ENCODE assay signal across 9 mouse cellular contexts in genomic region chr7:18841174-18841567, GRCm38 (mm10). TPM values are rescaled to one million over a fixed set of nuclear protein-coding genes. Genes with fewer than 3 reads are reported as not detected.
A peak's percentile ranks its signal among the peaks of the same experiment; 100 is the strongest.
DNase-seq lines count a peak whose midpoint lies in the region; ATAC-seq and TF ChIP-seq lines count a peak whose summit lies in the region.
"Had no signal": no experiment of that assay in that cellular context is flagged by ENCODE, and none has a peak within 500 bp of the region (broad histone marks: within the 10 kb centered on the region; RNA-seq: fewer than 3 reads in every experiment).

No protein-coding gene starts in this region.

- peak; percentile 4 to 10 for DNase-seq in cerebellum, postnatal 10 days
- DNase-seq in cerebellum, adult 18-20 months = no peak
- DNase-seq in lung, postnatal 0 days (ENCODE audit: low spot score) = no peak
- no peak for DNase-seq in lung, postnatal 36 days
- no peak for DNase-seq in urinary bladder, postnatal 36 days (ENCODE audit: low spot score in 2 of 2)
- DNase-seq in urinary bladder, postnatal 10 days (ENCODE audit: low spot score) = no peak

- no peaks in the 10 kb centered on the region for H3K36me3 ChIP-seq in lung, postnatal 0 days (ENCODE audit: insufficient read depth, low read length)
- no peaks in the 10 kb centered on the region for H3K36me3 ChIP-seq in liver, embryonic 12.5 days
- no peaks in the 10 kb centered on the region for H3K36me3 ChIP-seq in stomach, embryonic 15.5 days

- peak overlapping the region; percentile 69 for H3K27ac ChIP-seq in lung, postnatal 0 days (ENCODE audit: low read length)
- H3K27ac ChIP-seq in liver, embryonic 12.5 days = no peak overlapping the region
- peak overlapping the region; percentile 84 for H3K27ac ChIP-seq in stomach, embryonic 15.5 days

- peak overlapping the region; percentile 73 for H3K4me2 ChIP-seq in lung, postnatal 0 days (replicated peaks; ENCODE audit: low read depth, low read length)
- peak overlapping the region; percentile 50 for H3K4me2 ChIP-seq in liver, embryonic 12.5 days
- H3K4me2 ChIP-seq in stomach, embryonic 15.5 days = peak overlapping the region; percentile 56

- no peaks in the 10 kb centered on the region for H3K27me3 ChIP-seq in lung, postnatal 0 days (replicated peaks; ENCODE audit: insufficient read depth, low read length)
- H3K27me3 ChIP-seq in liver, embryonic 12.5 days (replicated peaks) = no peaks in the 10 kb centered on the region
- no peaks in the 10 kb centered on the region for H3K27me3 ChIP-seq in stomach, embryonic 15.5 days (replicated peaks)

- WGBS in lung, postnatal 0 days = 76% methylated on average over 1 of the region's 1 CpGs
- WGBS in liver, embryonic 12.5 days (ENCODE audit: insufficient replicate concordance) = 71% methylated on average over 1 of the region's 1 CpGs
- 71% methylated on average over 1 of the region's 1 CpGs for WGBS in stomach, embryonic 15.5 days

- H3K9me3 ChIP-seq in lung, postnatal 0 days (ENCODE audit: low read length) = no peaks in the 10 kb centered on the region
- no peaks in the 10 kb centered on the region for H3K9me3 ChIP-seq in liver, embryonic 12.5 days (replicated peaks)
- no peaks in the 10 kb centered on the region for H3K9me3 ChIP-seq in stomach, embryonic 15.5 days

- H3K4me3 ChIP-seq in lung, postnatal 0 days (ENCODE audit: low read depth, low read length) = peak overlapping the region; percentile 28
- 0 out of 2 replicates have a peak overlapping the region, but pooled peaks have one; percentile 11 for H3K4me3 ChIP-seq in liver, embryonic 12.5 days
- H3K4me3 ChIP-seq in stomach, embryonic 15.5 days (replicated peaks) = peak overlapping the region; percentile 34

- ATAC-seq in lung, postnatal 0 days = no peak
- no peak; the same call in 1 of the 2 replicates for ATAC-seq in liver, embryonic 12.5 days
- no peak for ATAC-seq in stomach, embryonic 15.5 days (ENCODE audit: insufficient read depth, low FRiP score, low read depth)

- TF ChIP-seq CTCF in lung, postnatal 0 days (IDR thresholded peaks at IDR 0.05) = no peak

- no peaks in the 10 kb centered on the region for H3K4me1 ChIP-seq in lung, postnatal 0 days (ENCODE audit: insufficient read depth, low read depth, low read length)
- peaks cover 9% of the 10 kb centered on the region; the same call in 1 of the 2 replicates for H3K4me1 ChIP-seq in liver, embryonic 12.5 days
- peaks cover 9% of the 10 kb centered on the region; the same call in 1 of the 2 replicates for H3K4me1 ChIP-seq in stomach, embryonic 15.5 days

- no peak for TF ChIP-seq EP300 in lung, postnatal 0 days (IDR thresholded peaks at IDR 0.05)

- H3K9ac ChIP-seq in lung, postnatal 0 days (replicated peaks; ENCODE audit: low read depth) = peak overlapping the region; percentile 27; the same call in 1 of the 2 replicates
- no peak overlapping the region for H3K9ac ChIP-seq in liver, embryonic 12.5 days
- no peak overlapping the region for H3K9ac ChIP-seq in stomach, embryonic 15.5 days

RNA-seq across cellular contexts. Expression of gene Mill2, which starts 1.4 kb away (rescaled TPM):
- 4.3 and 5.7 TPM in 2 replicates for polyA plus RNA-seq in lung, postnatal 0 days (2015; fragmentation: Nextera tagmentation; extraction: Ambion mirVana)
- polyA plus RNA-seq in liver, embryonic 12.5 days (2016; fragmentation: Nextera tagmentation; extraction: Ambion mirVana) = 0.07 and 0.10 TPM in 2 replicates
- 1.2 and 1.5 TPM in 2 replicates for polyA plus RNA-seq in stomach, embryonic 15.5 days (2015; fragmentation: Nextera tagmentation; extraction: Ambion mirVana)
- polyA plus RNA-seq: limb, embryonic 11.5 days had no signal

RNA-seq across cellular contexts. Expression of gene Psg17, which starts 19.8 kb away (rescaled TPM):
- not detected in 2 replicates for polyA plus RNA-seq in lung, postnatal 0 days (2015; fragmentation: Nextera tagmentation; extraction: Ambion mirVana)
- 0.06 TPM in 1 of 2 replicates, not detected in the other for polyA plus RNA-seq in liver, embryonic 12.5 days (2016; fragmentation: Nextera tagmentation; extraction: Ambion mirVana)
- polyA plus RNA-seq in stomach, embryonic 15.5 days (2015; fragmentation: Nextera tagmentation; extraction: Ambion mirVana) = 0.08 and 0.19 TPM in 2 replicates
- polyA plus RNA-seq: limb, embryonic 11.5 days had no signal

RNA-seq across cellular contexts. Expression of gene Pglyrp1, which starts 30.0 kb away (rescaled TPM):
- polyA plus RNA-seq in lung, postnatal 0 days (2015; fragmentation: Nextera tagmentation; extraction: Ambion mirVana) = 45.6 and 51.1 TPM in 2 replicates
- 8.9 and 10.0 TPM in 2 replicates for polyA plus RNA-seq in liver, embryonic 12.5 days (2016; fragmentation: Nextera tagmentation; extraction: Ambion mirVana)
- 58.2 and 79.2 TPM in 2 replicates for polyA plus RNA-seq in stomach, embryonic 15.5 days (2015; fragmentation: Nextera tagmentation; extraction: Ambion mirVana)

RNA-seq across cellular contexts. Expression of gene Psg19, which starts 42.9 kb away (rescaled TPM):
- polyA plus RNA-seq in lung, postnatal 0 days (2015; fragmentation: Nextera tagmentation; extraction: Ambion mirVana) = not detected in 2 replicates
- polyA plus RNA-seq in liver, embryonic 12.5 days (2016; fragmentation: Nextera tagmentation; extraction: Ambion mirVana) = not detected in 2 replicates
- polyA plus RNA-seq in stomach, embryonic 15.5 days (2015; fragmentation: Nextera tagmentation; extraction: Ambion mirVana) = not detected in 2 replicates
- polyA plus RNA-seq: limb, embryonic 11.5 days had no signal

Comparison
In these comparisons a context has a peak if more than half of its experiments do, and no peak if none do; other contexts are left out.
1. DNase-seq: peak in cerebellum, postnatal 10 days (2 of 2); none in cerebellum, adult 18-20 months (0 of 2), lung, postnatal 0 days (single experiment), lung, postnatal 36 days (single experiment), urinary bladder, postnatal 36 days (0 of 2) and urinary bladder, postnatal 10 days (single experiment).
2. Peak in every context shown above with its lines, with median percentiles within 50 percentile points of each other: H3K4me2 ChIP-seq and H3K4me3 ChIP-seq.